Mouse (Mus musculus) liver, embryonic 14.5 days (tissue): Measurements from ENCODE around the gene Fam196b. TPM values are rescaled to one million over a fixed set of nuclear protein-coding genes. Genes with fewer than 3 reads are reported as not detected.

Experiments
- ATAC-seq: fragments of 200-750 bp; cut with Nextera tagmentation; 2 replicates; pipeline ENCODE4 v1.8.0; 2017; ENCODE audit warnings: moderate number of reproducible peaks, mild to moderate bottlenecking, moderate library complexity; ENCODE audit not compliant: insufficient read depth
- DNase-seq, 3 experiments: peaks; one replicate each; pipeline ENCODE4 v3.0.0-alpha.2; 2012 to 2013; ENCODE audit warnings: low read depth in 3 of 3, low spot score in 3 of 3
- H3K27ac ChIP-seq: fragments of 300-500 bp; sonication (generic); 2 replicates; pipeline ENCODE4 v1.5.1; 2014; ENCODE audit warnings: moderate library complexity, mild to moderate bottlenecking, control low read depth, inconsistent platforms
- H3K27me3 ChIP-seq: fragments of 300-500 bp; sonication (generic); 2 replicates; pipeline ENCODE4 v1.6.1; 2014; ENCODE audit warnings: mild to moderate bottlenecking, low read length, moderate library complexity; ENCODE audit not compliant: control insufficient read depth, insufficient read depth
- H3K36me3 ChIP-seq: fragments of 300-500 bp; sonication (generic); replicated peaks from 2 replicates; pipeline ENCODE4 v1.6.1; 2014; ENCODE audit warnings: low read depth; ENCODE audit not compliant: control insufficient read depth, insufficient read depth
- H3K4me1 ChIP-seq, 2 experiments: fragments of 200-500 bp in 1 of 2; fragments of 300-500 bp in 1 of 2; sonication (generic) in 1 of 2; replicated peaks; 2 replicates each; pipeline ENCODE4 v1.6.1; 2012 to 2014; ENCODE audit warnings: antibody characterized with exemption in 1 of 2, inconsistent platforms in 1 of 2, low read length in 1 of 2; ENCODE audit not compliant: control insufficient read depth in 2 of 2, insufficient read depth in 2 of 2
- H3K4me2 ChIP-seq: fragments of 300-500 bp; sonication (generic); 2 replicates; pipeline ENCODE4 v1.6.1; 2014; ENCODE audit warnings: low read depth, mild to moderate bottlenecking, control low read depth, moderate library complexity
- H3K4me3 ChIP-seq, 2 experiments: fragments of 200-500 bp in 1 of 2; fragments of 300-500 bp in 1 of 2; sonication (generic) in 1 of 2; 2 replicates each; pipeline ENCODE4 v1.5.1; 2012 to 2014; ENCODE audit warnings: low read depth in 2 of 2, low read length in 2 of 2, mild to moderate bottlenecking in 2 of 2, control low read depth in 1 of 2, inconsistent platforms in 1 of 2, moderate library complexity in 1 of 2; ENCODE audit not compliant: insufficient read depth in 1 of 2
- H3K9ac ChIP-seq: fragments of 300-500 bp; sonication (generic); replicated peaks from 2 replicates; pipeline ENCODE4 v1.6.1; 2014; ENCODE audit warnings: mild to moderate bottlenecking, control low read depth, moderate library complexity
- H3K9me3 ChIP-seq: fragments of 300-500 bp; sonication (generic); 2 replicates; pipeline ENCODE4 v1.6.1; 2016; ENCODE audit warnings: low read length, mixed read lengths; ENCODE audit not compliant: control insufficient read depth
- CTCF ChIP-seq: IDR thresholded peaks from 2 replicates; pipeline ENCODE4 v1.5.1; 2016; ENCODE audit warnings: antibody characterized with exemption, low read depth, control low read depth
- EP300 ChIP-seq: IDR thresholded peaks from 2 replicates; pipeline ENCODE4 v1.6.1; 2016; ENCODE audit warnings: antibody characterized with exemption, low read depth
- WGBS: fragments of 180-500 bp; shearing (Covaris S2); extraction: QIAGEN DNeasy Blood & Tissue Kit; methylation state at CpG from one replicate; pipeline ENCODE4 v1.1.7; 2014; ENCODE audit not compliant: insufficient replicate concordance; 5-methylcytosine and 5-hydroxymethylcytosine counted together
- polyA plus RNA-seq, 2 experiments: library from polyadenylated mRNA; depleted of rRNA in 1 of 2; stranded (reverse) in 1 of 2; unstranded in 1 of 2; fragments of >200 nt; fragmentation: Nextera tagmentation in 1 of 2; extraction: Ambion mirVana in 1 of 2; gene quantifications; 2 replicates each; pipeline versions ENCODE4 v1.2.1 to v1.2.3; 2012 to 2014

Gene Fam196b
- polyA plus RNA-seq, 2 experiments: 0.03 TPM; not detected in 1

DNA sequence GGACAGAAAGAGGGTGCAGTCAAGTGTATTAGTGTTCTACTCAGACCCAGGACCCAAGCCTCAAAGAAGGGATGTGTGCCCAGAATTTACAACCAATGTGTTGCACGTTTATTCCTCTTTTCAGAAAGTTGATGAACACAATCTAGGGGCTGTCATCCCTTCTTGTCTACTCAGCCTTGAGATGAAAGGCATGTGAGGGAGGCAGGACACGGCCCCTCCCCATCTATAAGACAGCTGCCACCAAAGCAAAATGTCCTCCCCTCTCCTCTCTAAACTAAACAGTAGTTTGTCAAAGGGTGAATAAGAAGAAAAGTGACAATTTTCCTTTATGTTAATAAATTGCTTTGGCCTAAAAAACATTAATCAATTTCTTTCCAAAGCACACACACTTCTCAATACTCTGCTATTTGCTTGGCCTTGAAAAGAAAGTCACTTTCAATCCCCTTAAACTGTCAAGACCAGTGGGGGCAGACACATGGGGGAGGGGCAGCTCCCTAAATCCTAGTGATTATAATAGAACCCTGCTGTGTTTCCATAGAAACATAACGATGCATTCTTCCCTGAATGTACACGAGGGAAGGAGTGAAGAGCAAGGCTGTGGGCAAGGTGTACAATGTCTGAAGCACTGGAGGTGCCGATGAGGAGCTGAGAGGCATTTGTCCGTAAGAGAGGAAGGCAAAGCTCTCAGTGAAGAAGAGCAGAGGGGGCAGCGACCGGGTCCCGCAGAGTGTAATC is 101.4 kb downstream of the Fam196b start:
- no peak for TF ChIP-seq CTCF
- no peak for TF ChIP-seq EP300
- Histone ChIP-seq H3K9ac (no peak overlapping the region), H3K36me3 (no peaks in the 10 kb centered on the region), H3K4me2 (no peak overlapping the region), H3K27ac (no peak overlapping the region), H3K4me1 (no peaks in the 10 kb centered on the region), H3K9me3 (no peaks in the 10 kb centered on the region), H3K27me3 (no peaks in the 10 kb centered on the region), H3K4me3 (no peak overlapping the region)
- DNase-seq (no peak), ATAC-seq (no peak)
- 65% methylated on average over 9 of the region's 9 CpGs for WGBS

DNA sequence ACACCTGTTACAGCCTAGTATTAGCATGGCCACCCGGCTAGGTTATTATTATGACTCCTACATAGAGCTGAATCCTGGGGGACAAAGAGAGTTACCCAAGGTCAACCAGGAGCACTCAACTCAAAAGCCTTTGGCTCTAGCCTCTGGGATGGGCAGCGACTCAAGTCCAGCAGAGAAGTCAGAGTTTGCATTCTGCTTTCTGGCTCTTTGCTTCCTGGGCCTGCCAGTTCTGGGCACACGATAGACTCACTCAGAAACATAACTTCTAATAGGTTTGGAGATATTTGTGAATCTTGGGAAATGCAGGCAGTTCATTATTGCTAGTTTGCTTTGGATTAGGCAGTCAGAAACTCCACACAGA is 102.0 kb downstream of the Fam196b start:
- Histone ChIP-seq H3K27me3 (no peaks in the 10 kb centered on the region), H3K4me2 (no peak overlapping the region), H3K9me3 (no peaks in the 10 kb centered on the region), H3K4me1 (no peaks in the 10 kb centered on the region), H3K27ac (no peak overlapping the region), H3K36me3 (no peaks in the 10 kb centered on the region), H3K9ac (no peak overlapping the region), H3K4me3 (no peak overlapping the region)
- DNase-seq: no peak
- 67% methylated on average over 3 of the region's 3 CpGs for WGBS
- ATAC-seq: no peak
- TF ChIP-seq EP300 (no peak), CTCF (no peak)

DNA sequence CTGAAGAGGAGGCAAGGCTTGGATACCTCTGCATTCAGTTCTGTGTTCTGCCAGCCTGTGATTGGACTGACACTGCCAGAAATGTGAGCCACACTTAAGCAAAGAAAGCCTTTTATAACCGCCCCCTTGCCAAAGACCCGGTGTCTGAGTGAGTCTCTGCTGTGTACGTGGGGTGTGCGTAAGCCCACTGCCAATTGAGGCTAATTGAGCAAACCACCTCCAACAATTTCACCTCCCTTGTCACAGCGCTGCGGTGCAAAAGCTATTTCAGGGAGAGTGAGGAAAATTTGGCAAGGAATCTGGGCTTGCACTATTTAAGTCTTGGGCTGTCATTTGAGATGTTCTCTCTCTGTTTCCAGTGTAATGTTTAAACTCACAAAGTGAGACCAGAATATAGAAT is 106.4 kb downstream of the Fam196b start:
- no peak for DNase-seq
- H3K27me3 ChIP-seq: no peaks in the 10 kb centered on the region
- H3K9ac ChIP-seq: no peak overlapping the region
- no peak for ATAC-seq
- H3K9me3 ChIP-seq: no peaks in the 10 kb centered on the region
- no peak overlapping the region for H3K4me2 ChIP-seq
- H3K36me3 ChIP-seq: no peaks in the 10 kb centered on the region
- WGBS: 72% methylated on average over 6 of the region's 6 CpGs
- H3K4me3 ChIP-seq: no peak overlapping the region
- H3K27ac ChIP-seq: no peak overlapping the region
- TF ChIP-seq EP300: no peak
- no peak for TF ChIP-seq CTCF
- H3K4me1 ChIP-seq: no peaks in the 10 kb centered on the region

DNA sequence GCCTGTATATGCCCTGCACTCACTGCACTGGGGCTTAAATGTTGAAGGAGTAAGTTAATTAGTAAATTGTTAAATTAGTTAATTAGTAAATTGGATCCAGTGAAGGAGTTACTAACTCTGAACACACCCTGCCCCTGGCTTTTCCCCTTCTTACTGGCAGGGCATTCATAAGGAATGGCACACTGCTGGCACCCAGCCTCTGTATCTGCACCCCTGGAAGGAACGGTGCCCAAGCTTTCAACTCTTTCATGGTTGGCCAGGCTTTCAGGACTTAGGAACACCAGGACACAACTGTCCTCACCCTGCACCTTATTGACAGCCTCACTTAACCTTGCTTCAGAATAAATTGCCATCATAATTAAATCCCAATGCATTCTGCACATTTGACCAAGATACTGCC is 109.9 kb downstream of the Fam196b start:
- WGBS: 58% methylated on average over 1 of the region's 1 CpGs
- TF ChIP-seq CTCF: no peak
- no peak for TF ChIP-seq EP300
- no peak overlapping the region for H3K27ac ChIP-seq
- no peaks in the 10 kb centered on the region for H3K4me1 ChIP-seq
- no peak overlapping the region for H3K4me3 ChIP-seq
- no peak overlapping the region for H3K9ac ChIP-seq
- no peaks in the 10 kb centered on the region for H3K27me3 ChIP-seq
- DNase-seq (no peak), ATAC-seq (no peak)
- H3K9me3 ChIP-seq: no peaks in the 10 kb centered on the region
- H3K36me3 ChIP-seq: no peaks in the 10 kb centered on the region
- H3K4me2 ChIP-seq: no peak overlapping the region

DNA sequence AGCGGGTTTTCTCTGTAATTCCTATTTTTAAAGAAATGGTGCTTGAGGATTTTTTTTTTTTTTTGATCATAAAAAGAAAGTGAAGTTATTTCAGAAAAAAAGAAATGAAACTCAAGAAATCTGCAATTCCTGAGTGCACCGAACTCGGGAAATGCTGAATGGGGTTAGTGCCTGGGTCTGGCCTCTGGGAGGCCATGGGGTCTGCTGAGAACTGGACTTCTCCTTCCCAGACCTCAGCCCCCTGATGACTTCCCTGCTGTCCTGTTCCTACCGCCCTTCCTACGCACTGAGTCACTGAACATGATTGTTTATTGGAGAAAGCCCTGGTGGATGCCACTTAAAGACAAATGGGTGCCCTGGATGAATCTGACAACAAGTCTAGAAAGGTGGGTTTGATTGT is 112.6 kb downstream of the Fam196b start:
- WGBS: 57% methylated on average over 5 of the region's 5 CpGs
- H3K4me2 ChIP-seq: no peak overlapping the region
- ATAC-seq (no peak), DNase-seq (no peak)
- no peak overlapping the region for H3K27ac ChIP-seq
- H3K36me3 ChIP-seq: no peaks in the 10 kb centered on the region
- TF ChIP-seq CTCF (no peak), EP300 (no peak)
- H3K9me3 ChIP-seq: no peaks in the 10 kb centered on the region
- H3K4me3 ChIP-seq: no peak overlapping the region
- H3K27me3 ChIP-seq: no peaks in the 10 kb centered on the region
- H3K4me1 ChIP-seq: no peaks in the 10 kb centered on the region
- no peak overlapping the region for H3K9ac ChIP-seq
